Mouse (Mus musculus) heart, postnatal 0 days (tissue): ENCODE results near the gene Csmd2.

Experiments used
- CTCF ChIP-seq: IDR thresholded peaks from 2 replicates; pipeline ENCODE4 v1.5.1; 2016; ENCODE audit warnings: antibody characterized with exemption, control low read depth, low read depth
- EP300 ChIP-seq: IDR thresholded peaks from 2 replicates; pipeline ENCODE4 v1.6.1; 2016; ENCODE audit warnings: antibody characterized with exemption, low read depth

DNA sequence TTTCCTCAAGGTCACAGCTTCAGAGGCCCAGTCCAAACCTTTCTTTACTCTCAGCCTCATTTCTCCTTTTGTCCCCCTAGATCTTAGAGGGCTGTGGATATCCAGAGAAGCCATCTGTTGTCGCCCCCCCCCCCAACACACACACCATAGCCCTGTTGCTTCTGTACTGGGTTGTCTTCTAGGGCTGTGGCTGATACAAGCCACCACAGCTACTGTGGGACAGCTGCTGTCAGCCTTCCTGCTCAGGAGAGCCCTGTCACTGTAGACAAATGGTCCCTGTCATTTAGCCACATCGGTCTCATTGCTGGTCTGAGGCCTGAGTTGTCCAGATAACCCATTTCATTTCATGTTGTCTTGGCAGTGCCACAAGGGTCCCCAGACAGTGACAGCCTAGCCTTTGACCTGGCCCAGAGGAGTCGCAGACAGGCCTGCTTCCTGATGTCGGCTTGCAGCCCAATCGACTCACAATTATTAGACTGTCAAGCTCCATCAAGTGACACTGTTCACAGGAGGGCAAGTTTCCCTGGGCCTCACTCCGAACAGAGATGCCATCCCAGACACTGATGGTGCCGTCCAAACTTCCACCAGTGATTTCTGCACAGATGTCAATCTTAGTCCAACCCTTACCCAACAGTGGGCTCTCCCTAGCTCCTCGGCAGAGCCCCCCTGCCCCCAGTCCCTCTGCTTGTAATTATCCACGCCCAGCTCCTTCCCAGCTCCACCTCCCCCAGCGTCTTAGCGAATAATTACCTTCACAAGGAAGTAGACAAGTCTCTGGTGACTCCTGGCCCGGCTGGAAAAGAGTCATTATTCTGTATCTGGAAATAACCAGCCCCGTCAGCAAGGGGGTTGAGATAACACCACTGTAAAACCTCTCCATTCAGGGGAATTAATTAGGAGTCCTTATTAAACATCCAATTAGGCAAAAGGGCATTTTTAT is 240.0 kb downstream of the Csmd2 start:
- TF ChIP-seq CTCF (no peak), EP300 (no peak)
